Mouse (Mus musculus) lung, postnatal 0 days (tissue): ENCODE data around the gene Clhc1. TPM values are rescaled to one million over a fixed set of nuclear protein-coding genes. Genes with fewer than 3 reads are reported as not detected.

Experiments used
- ATAC-seq: fragments of 200-750 bp; cut with Nextera tagmentation; 2 replicates; pipeline ENCODE4 v1.8.0; 2017; ENCODE audit warnings: moderate library complexity
- DNase-seq: peaks from one replicate; pipeline ENCODE4 v3.0.0-alpha.2; 2016; ENCODE audit warnings: low spot score
- H3K27ac ChIP-seq: fragments of 300-500 bp; sonication (generic); 2 replicates; pipeline ENCODE4 v1.5.1; 2014; ENCODE audit warnings: antibody characterized with exemption, mild to moderate bottlenecking, low read length, mixed read lengths
- H3K27me3 ChIP-seq: fragments of 300-500 bp; sonication (generic); replicated peaks from 2 replicates; pipeline ENCODE4 v1.6.1; 2014; ENCODE audit warnings: low read length, mixed read lengths; ENCODE audit not compliant: insufficient read depth
- H3K36me3 ChIP-seq: fragments of 300-500 bp; sonication (generic); 2 replicates; pipeline ENCODE4 v1.6.1; 2014; ENCODE audit warnings: low read length, mixed read lengths; ENCODE audit not compliant: insufficient read depth
- H3K4me1 ChIP-seq: fragments of 300-500 bp; sonication (generic); 2 replicates; pipeline ENCODE4 v1.6.1; 2014; ENCODE audit warnings: antibody characterized with exemption, low read depth, low read length, mixed read lengths; ENCODE audit not compliant: insufficient read depth
- H3K4me2 ChIP-seq: fragments of 300-500 bp; sonication (generic); replicated peaks from 2 replicates; pipeline ENCODE4 v1.6.1; 2014; ENCODE audit warnings: low read depth, mild to moderate bottlenecking, low read length, moderate library complexity, mixed read lengths
- H3K4me3 ChIP-seq: fragments of 300-500 bp; sonication (generic); 2 replicates; pipeline ENCODE4 v1.5.1; 2014; ENCODE audit warnings: low read depth, low read length
- H3K9ac ChIP-seq: fragments of 300-500 bp; sonication (generic); replicated peaks from 2 replicates; pipeline ENCODE4 v1.6.1; 2014; ENCODE audit warnings: low read depth, mild to moderate bottlenecking
- H3K9me3 ChIP-seq: fragments of 300-500 bp; sonication (generic); 2 replicates; pipeline ENCODE4 v1.6.1; 2016; ENCODE audit warnings: low read length, mixed read lengths
- CTCF ChIP-seq: IDR thresholded peaks from 2 replicates; pipeline ENCODE4 v1.5.1; 2016; ENCODE audit warnings: antibody characterized with exemption, mild to moderate bottlenecking
- EP300 ChIP-seq: IDR thresholded peaks from 2 replicates; pipeline ENCODE4 v1.6.1; 2016; ENCODE audit warnings: antibody characterized with exemption, mild to moderate bottlenecking, control low read depth
- WGBS: fragments of 180-500 bp; shearing (Covaris S2); extraction: QIAGEN DNeasy Blood & Tissue Kit; methylation state at CpG from one replicate; pipeline ENCODE4 v1.1.7; 2014; 5-methylcytosine and 5-hydroxymethylcytosine counted together
- polyA plus RNA-seq: library from polyadenylated mRNA; unstranded; fragments of >200 nt; fragmentation: Nextera tagmentation; extraction: Ambion mirVana; gene quantifications from 2 replicates; pipeline ENCODE4 v1.2.1, GENCODE M21; 2015

The Clhc1 gene
- polyA plus RNA-seq, 1 experiment from 2014 or later = 0.10 TPM

DNA sequence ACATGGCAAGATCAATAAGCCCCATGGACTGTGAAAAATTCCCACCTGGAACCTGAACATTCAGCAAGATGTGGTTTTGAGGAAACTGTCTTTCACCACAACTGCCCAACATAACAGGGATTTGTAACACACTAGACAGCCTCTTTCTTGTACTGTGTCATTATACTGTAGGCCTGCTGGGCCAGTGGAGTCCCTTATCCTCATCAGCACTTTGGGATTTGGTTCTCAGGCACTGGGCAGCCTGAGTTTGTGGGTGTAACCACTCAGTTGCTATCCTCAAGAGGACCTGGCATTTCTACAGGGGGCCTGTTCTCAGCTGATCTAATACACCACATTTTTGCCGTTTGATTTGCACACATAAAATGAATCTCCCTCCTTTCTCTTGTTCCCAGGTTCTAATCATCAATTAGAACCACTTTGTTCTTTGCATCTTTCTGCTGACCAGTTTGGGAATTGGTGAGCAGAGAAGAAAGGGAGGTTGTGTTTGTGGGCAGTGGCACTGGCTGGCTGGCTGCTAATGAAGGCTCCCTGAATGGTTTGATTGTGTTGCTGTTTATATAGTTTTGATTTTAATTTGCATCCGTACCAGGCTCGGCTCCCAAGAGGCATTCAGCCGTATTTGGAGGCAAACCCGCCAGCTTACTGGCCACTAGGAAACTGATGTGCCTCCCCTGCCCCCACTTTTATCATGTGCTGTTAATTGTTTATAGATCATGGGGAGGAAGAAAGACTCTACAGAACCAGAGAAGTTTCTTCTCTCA is 74.5 kb downstream of the Clhc1 start:
- DNase-seq (no peak), ATAC-seq (no peak)
- WGBS = 74% methylated on average over 5 of the region's 5 CpGs

DNA sequence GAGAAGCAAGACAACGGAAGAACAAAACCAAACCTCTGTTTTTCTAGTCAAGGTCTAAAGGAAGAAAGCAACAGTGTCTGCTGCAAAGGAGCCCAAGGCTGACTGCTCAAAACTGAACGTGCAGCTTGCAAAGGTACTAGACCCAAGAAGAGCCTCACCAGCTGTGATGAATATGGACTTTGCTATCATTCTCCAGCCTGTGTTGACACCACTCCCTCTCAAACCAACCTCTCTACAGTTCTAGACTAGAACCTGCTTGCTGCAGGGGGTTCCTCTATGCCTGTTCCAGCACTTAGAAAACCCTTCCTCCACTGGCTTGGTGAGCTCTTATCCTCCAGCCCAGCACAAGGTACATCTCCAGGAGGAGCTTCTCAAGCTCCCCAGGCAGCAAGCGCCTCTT is 75.6 kb downstream of the Clhc1 start:
- Histone ChIP-seq H3K4me1 (no peaks in the 10 kb centered on the region), H3K9me3 (no peaks in the 10 kb centered on the region), H3K4me3 (no peak overlapping the region), H3K4me2 (no peak overlapping the region), H3K27ac (no peak overlapping the region), H3K9ac (no peak overlapping the region), H3K36me3 (no peaks in the 10 kb centered on the region), H3K27me3 (no peaks in the 10 kb centered on the region)
- 82% methylated on average over 3 of the region's 3 CpGs for WGBS
- TF ChIP-seq EP300 (no peak), CTCF (no peak)
- DNase-seq (no peak), ATAC-seq (no peak)

More for the DNA sequence above, 74.5 kb downstream of the Clhc1 start:
- Histone ChIP-seq H3K4me1 (no peaks in the 10 kb centered on the region), H3K4me2 (no peak overlapping the region), H3K9me3 (no peaks in the 10 kb centered on the region), H3K27me3 (no peaks in the 10 kb centered on the region), H3K36me3 (no peaks in the 10 kb centered on the region), H3K4me3 (no peak overlapping the region), H3K27ac (no peak overlapping the region), H3K9ac (no peak overlapping the region)
- TF ChIP-seq EP300 (no peak), CTCF (no peak)

- 19% methylated on average over 5 of the region's 5 CpGs for WGBS
- Histone ChIP-seq H3K27ac (no peak overlapping the region), H3K9me3 (no peaks in the 10 kb centered on the region), H3K27me3 (no peaks in the 10 kb centered on the region), H3K4me3 (no peak overlapping the region), H3K4me2 (no peak overlapping the region), H3K9ac (no peak overlapping the region), H3K36me3 (no peaks in the 10 kb centered on the region), H3K4me1 (no peaks in the 10 kb centered on the region)
- no peak for DNase-seq
- no peak for TF ChIP-seq CTCF
- no peak for ATAC-seq
Measured at GRCm38 (mm10) chr11:29626541-29626940, 78.8 kb downstream of the Clhc1 start.

DNA sequence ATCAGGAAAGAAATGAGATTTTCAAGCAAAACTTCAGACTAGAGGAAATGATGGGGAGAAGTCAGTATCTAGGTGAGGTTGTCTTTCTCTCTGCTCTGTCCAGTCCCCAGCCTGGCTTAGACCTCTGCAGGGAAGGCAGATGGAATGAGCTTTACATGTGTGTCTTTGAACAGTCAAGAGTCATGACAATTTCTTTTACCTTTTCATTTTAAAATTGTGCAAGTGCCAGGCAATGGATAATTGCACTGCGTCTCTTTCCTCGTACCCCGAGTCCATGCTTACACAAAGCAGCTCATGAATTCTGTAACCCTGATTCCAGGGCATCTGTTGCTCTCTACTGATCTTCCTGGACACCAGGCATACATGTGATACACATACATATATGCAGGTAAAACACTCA is 80.0 kb downstream of the Clhc1 start:
- no peaks in the 10 kb centered on the region for H3K27me3 ChIP-seq
- H3K36me3 ChIP-seq = no peaks in the 10 kb centered on the region
- H3K4me2 ChIP-seq = no peak overlapping the region
- no peak overlapping the region for H3K9ac ChIP-seq
- TF ChIP-seq CTCF (no peak), EP300 (no peak)
- no peak overlapping the region for H3K4me3 ChIP-seq
- no peak for DNase-seq
- H3K4me1 ChIP-seq = no peaks in the 10 kb centered on the region
- H3K27ac ChIP-seq = no peak overlapping the region
- ATAC-seq = no peak
- no peaks in the 10 kb centered on the region for H3K9me3 ChIP-seq
- WGBS = 88% methylated on average over 3 of the region's 3 CpGs

Other genes with a start within 250 kb of the Clhc1 start
- 13.1 and 16.3 TPM in 2 replicates for gene Ccdc88a, start 174.3 kb upstream of the Clhc1 start, polyA plus RNA-seq
- gene Prorsd1, start 32.9 kb upstream of the Clhc1 start, polyA plus RNA-seq = 23.4 and 28.2 TPM in 2 replicates
- 23.8 and 23.9 TPM in 2 replicates for gene Mtif2, start 21.5 kb upstream of the Clhc1 start, polyA plus RNA-seq
- 660 and 704 TPM in 2 replicates for gene Rps27a, start 159 bp downstream of the Clhc1 start, polyA plus RNA-seq
- gene Rtn4, start 145.0 kb downstream of the Clhc1 start, polyA plus RNA-seq = 57.6 and 67.9 TPM in 2 replicates